Mouse (Mus musculus): ENCODE results near the gene Atxn1.

Atxn1 gene

DNA sequence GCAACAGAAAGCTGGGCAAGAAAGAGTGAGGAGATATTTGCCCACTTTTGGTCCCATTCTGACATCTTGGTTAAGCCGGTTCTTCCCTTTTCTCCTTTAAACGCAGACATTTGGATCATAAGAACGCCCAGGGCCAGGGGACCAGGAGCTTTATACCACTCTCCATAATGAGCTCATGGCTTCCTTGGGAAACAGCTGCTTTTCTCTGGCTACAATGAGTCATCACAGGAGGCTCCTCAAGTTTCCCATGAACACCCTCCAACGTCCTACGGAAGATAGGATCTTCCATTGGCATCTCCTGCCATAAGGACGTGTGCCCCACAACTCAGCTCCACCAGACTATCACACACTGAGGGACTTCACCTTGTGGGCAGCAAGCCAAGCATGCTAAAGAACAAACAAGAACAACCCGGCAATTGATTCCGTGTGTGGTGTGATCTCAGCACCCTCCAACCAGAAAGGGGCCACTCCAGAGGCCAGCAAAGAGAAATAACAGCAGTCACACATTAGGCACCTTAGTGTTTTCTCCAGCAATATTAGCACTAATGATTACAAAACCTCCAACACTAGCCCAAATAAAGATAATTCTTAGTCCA lies 135.4 kb downstream of the Atxn1 start:
- no peak for DNase-seq (ENCODE audit: low read depth, low spot score)

GRCm38 (mm10) chr13:45828035-45828434 lies 136.8 kb downstream of the Atxn1 start:
- no peak for DNase-seq (ENCODE audit: low read depth, low spot score)

- no peak for DNase-seq (ENCODE audit: low read depth, low spot score)
Measured at GRCm38 (mm10) chr13:45827619-45828018, 137.2 kb downstream of the Atxn1 start.

DNA sequence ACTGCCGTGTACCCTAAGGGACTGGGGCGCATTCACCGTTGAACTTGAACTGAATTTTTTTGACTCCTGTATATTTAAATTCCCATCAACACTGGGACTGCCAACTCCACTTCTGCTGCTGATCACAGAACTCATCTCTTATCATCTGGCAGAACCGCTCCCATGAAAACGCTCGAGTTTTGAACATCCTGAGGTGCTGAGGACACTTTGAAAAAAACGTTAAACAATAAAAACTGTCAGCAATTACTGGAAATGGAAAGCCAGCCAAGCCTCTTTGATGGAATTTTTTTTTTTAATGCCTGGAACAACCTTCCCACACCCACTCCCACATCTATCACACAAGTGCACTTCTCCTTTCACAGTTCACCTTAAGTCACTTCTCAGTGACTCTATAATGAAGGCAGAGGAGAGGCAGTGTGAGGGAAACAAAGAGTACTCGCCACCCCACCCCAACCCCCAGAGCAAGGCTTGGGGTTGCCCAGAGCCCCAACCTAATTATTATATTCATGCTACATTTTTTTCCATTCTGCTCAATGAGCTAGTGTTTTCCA lies 137.7 kb downstream of the Atxn1 start:
- DNase-seq (ENCODE audit: low read depth, low spot score) = no peak

DNA sequence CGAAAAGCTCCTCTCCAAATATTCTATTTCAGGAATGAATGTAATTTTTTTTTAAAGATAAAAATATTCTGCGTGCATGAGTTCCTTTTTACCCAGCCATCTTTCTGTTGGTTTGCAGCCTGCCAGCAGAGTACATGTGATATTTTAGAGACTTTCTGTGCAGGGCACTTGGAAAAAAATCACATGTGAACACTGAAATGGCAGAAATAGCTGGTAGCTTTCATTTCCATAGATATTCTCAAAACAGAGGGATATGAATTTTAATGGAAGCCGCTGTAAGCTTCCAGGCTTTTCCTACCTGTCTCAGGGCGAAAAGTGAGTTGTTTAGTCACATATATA lies 142.3 kb downstream of the Atxn1 start:
- DNase-seq (ENCODE audit: low read depth, low spot score) = no peak

DNA sequence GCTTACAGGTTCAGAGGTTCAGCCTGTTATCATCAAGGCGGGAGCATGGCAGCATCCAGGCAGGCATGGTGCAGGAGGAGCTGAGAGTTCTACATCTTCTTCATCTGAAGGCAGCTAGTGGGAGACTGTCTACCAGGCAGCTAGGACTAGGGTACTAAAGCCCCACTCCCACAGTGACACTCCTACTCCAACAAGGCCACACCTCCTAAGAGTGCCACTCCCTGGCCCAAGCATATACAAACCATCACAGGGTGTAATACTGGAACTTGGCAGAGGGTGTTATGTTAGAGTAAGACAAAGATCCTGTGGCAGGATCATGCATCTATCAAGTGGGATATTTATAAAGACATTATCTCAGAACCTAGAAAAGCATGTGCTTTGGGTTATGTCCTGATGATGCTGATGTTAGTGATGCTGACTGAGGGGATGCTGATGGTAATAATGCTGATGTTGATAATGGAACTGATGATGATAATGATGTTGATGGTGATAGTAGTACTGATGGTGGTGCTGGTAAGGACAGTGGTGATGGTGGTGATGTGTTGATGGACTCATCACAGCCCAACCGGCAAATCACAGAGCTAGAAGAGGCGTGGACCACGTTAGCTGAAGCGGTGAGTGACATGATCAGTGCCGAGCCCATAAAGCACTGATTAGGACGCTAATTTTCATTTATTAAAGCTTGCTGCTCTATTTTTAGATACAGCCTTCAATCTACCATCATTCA lies 142.9 kb downstream of the Atxn1 start:
- DNase-seq (ENCODE audit: low read depth, low spot score) = no peak

GRCm38 (mm10) chr13:45820473-45821230 lies 144.2 kb downstream of the Atxn1 start:
- no peak for DNase-seq (ENCODE audit: low read depth, low spot score)

DNA sequence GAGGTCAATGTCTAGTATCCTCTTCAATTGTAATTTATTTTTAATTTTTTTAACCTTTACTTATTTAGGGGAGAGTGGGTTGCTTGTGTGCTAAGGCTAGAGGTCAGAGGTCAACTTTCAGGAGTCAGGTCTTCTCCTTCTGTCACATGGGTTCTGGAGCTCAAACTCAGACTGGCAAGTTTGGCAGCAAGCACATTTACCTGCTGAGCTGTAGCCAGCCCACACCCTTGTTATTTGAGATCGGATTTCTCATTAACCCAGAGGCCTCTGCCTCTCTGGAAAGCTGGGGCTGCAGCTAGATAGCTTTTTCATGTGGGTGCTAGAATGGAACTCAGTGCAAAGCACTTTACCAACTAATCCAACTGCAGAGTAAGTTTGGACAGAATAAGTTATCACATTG lies 148.1 kb downstream of the Atxn1 start:
- DNase-seq (ENCODE audit: low read depth, low spot score) = no peak

DNA sequence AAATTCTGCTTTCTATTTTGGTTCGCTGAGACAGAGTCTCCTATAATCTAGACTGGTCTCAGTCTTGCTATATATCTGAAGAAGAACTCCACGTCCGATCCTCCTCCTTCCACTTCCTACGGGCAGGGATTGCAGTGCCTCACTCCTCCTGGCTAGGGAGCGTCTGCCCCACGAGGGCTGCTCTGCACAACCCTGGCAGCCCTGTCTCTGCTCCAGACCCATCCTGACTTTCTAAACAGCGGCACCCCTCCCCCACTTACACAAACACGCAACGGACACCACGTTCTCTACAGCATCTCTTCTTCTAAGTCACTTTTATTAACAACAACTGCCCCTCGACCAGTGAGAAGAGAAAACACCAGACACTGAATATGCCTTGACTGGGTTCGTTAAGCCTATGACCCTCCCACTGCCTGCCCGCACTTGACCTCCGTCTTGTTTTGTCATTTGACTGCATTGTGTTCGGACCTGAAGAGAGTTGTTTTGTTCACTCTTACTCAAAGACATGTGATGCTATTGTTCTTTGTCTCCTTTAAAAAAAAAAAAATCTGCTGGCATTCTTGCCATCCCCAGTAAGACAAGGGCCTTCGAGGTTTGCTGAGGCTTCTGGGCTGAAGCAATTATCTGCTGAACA lies 154.9 kb downstream of the Atxn1 start:
- DNase-seq (ENCODE audit: low read depth, low spot score) = no peak

DNA sequence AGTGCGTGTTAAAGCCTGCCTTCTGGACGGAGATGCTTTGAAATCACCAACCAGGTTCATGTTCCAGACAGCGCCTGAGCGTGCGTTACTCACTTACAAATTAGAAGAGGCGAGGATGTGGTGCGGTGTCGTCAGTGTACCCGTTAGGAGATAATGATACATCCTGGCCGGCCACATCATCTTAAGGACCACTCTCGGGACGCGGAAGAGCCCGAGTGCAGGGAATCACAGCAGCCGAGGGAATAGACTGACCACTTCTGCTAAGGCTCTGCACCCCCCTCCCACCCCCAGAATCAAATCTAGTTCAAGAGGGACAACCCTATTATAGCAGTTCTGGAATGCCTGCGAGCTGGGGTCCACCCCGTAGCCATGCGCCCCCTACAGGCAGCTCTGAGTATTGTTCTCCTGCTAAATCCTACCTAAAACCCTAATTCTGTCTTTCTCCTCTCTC lies 157.2 kb downstream of the Atxn1 start:
- peak; percentile 18 for DNase-seq (ENCODE audit: low read depth, low spot score)

- DNase-seq (ENCODE audit: low read depth, low spot score) = no peak
Measured at GRCm38 (mm10) chr13:45806600-45807525, 157.9 kb downstream of the Atxn1 start.

- DNase-seq (ENCODE audit: low read depth, low spot score) = no peak
Measured at GRCm38 (mm10) chr13:45805915-45806599, 158.8 kb downstream of the Atxn1 start.

GRCm38 (mm10) chr13:45802620-45803410 lies 162.0 kb downstream of the Atxn1 start:
- DNase-seq (ENCODE audit: low read depth, low spot score) = no peak

DNA sequence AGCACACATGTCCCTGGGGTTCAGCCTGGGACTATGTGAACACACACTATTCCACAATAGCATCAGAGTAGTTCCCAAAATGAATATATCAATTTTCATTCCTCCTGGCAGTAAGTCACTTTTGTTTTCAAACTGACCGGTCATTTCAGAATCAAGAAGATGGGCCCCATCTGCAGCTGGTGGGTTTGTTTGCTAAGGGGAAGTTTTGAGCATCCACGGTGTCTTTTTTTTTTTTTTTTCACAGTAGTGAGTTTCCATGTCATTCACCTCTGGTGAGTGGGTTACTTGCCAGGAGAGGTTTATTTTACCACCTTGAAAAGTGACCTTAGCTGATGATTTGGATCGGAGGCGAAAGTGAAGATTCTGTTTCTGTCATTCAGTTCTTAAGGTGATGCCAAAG lies 166.6 kb downstream of the Atxn1 start:
- no peak for DNase-seq (ENCODE audit: low read depth, low spot score)

DNA sequence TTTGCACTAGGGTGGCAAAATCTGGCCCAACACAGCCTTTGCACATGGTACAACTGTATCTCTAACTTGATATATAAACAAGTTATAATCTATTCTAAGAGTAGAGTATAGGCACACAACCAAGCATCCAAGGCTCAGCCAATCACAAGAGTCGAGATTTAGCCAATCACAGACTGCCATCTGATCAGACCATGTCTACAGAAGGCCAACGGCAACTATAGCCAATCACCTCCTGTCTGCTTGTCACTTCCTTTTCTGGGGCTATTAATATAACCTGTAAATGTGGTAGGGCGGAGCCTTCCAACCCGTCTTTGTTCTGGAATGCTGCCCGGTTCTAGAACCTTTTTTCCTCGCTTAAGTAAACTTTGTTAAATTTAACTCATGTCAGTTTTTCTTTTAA lies 167.1 kb downstream of the Atxn1 start:
- DNase-seq (ENCODE audit: low read depth, low spot score) = peak; percentile 9

DNA sequence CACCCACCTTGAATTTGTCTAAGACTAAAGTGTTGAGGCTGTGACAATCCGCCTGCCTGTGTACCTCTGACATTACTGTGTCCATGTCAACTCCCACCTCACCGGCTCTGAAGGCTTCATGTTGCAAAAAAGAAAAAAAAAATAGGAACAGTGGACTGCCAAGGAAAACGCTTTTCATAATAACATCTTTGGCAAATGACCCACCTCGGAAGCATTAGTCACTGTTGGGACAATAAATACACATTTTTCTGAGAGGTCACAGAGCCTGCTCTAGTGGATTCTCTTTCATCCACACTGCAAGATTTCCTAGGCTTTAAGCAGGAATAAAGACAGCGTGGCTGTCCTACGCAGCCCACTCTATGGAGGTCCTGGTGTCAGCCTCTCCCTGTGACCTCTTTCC lies 168.5 kb downstream of the Atxn1 start:
- DNase-seq (ENCODE audit: low read depth, low spot score) = no peak

GRCm38 (mm10) chr13:45793796-45794195 lies 171.0 kb downstream of the Atxn1 start:
- no peak for DNase-seq (ENCODE audit: low read depth, low spot score)

DNA sequence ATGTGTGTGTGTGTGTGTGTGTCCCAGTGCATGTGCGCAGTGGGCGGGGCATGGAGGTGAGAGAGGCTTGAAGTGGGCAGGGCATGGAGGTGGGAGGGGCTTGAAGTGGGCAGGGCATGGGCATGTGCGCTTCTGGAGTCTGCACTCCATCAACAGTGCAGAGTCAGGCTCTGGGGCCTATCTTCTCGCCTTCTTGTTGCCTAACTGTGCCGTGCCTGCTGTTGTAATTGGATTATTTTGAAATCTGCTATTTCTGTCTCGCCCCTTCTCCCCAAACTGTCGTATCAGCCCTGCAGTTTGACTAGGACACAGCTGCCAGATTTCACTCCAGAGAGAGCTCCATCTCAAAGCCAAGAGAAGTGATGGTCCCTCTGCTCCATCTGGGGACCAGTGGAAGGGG lies 178.4 kb downstream of the Atxn1 start:
- DNase-seq (ENCODE audit: low read depth, low spot score) = no peak

DNA sequence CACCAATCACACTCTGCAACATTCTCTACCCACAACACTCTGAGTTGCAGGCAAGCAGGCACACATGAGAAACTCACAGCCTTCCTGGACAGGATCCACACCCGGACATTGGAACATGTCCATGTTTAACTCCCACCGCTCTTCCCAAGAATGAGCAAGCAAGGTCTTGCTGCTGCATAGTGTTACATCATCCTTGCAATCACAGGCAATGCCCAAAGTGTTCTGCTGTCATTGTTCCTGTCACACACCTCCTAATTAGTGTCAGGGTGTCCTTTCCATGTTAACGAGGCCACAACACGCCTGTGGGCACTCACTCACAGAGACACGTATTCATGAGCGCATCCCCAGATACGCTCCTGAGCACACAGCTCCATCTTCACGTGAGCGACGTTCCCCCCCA lies 181.1 kb downstream of the Atxn1 start:
- no peak for DNase-seq (ENCODE audit: low read depth, low spot score)

- DNase-seq (ENCODE audit: low read depth, low spot score) = no peak
Measured at GRCm38 (mm10) chr13:45778750-45779149, 186.1 kb downstream of the Atxn1 start.
